Mouse (Mus musculus): ENCODE measurements at regions not wholly inside any gene's neighbourhood (a gene's known extent, or its start where the extent isn't known, plus 50 kb on each side); places are given as distances from the start of the nearest gene placed in this dataset.

DNA sequence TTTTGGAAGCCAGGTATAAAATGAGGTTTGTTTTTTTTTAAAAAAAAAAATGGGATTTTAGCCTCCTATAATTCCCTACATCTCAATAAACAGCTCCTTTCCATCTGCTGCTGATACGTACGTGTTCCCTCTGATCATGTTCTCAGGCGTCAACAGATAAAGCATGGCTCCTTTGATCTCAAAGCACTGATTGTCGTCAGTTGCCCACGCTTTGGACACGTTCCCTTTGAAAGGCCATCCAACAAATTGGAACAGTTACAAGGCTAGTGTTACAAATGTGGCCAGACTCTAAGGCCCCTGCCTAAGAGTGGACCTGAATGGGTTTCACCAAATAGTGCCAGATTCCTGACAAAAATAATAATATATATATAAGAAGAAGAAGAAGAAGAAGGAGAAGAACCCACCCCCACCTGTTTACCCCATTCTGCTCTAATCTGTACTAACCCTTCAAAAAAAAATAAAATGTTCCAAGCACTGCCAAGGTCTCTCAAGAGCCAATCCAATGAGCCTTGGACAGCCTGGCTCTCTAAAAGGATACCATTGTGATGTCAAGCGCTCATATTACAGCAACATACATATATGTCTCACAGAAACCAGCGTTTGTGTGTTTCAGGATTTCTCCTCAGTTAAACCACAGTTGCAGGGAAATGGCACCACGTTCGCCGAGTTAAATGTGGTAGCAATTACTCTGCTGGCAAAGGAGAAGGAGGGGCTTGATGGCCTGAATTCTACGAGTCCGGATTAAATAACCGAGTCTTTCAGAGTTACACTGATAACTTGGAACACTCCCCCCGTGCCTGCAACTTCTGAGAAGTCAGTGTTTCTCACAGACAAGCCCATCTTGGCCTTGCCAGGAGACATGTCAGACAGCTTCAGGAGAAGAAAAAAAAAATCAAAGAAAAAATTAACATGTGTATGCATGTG, 460.2 kb downstream of the Ate1 start:
- Histone ChIP-seq H3K4me3 (ENCODE audit: insufficient read depth, low read length) (no peak overlapping the region), H3K27ac (ENCODE audit: insufficient read depth, low read length) (no peak overlapping the region), H3K4me1 (ENCODE audit: control insufficient read depth, insufficient read depth, low read length) (no peaks in the 10 kb centered on the region)
- TF ChIP-seq POLR2A (IDR thresholded peaks at IDR 0.05; ENCODE audit: extremely low read depth, insufficient read depth, low read length): no peak
- no peak for TF ChIP-seq CTCF (IDR thresholded peaks at IDR 0.05; ENCODE audit: extremely low read depth, insufficient read depth, low read length)

DNA sequence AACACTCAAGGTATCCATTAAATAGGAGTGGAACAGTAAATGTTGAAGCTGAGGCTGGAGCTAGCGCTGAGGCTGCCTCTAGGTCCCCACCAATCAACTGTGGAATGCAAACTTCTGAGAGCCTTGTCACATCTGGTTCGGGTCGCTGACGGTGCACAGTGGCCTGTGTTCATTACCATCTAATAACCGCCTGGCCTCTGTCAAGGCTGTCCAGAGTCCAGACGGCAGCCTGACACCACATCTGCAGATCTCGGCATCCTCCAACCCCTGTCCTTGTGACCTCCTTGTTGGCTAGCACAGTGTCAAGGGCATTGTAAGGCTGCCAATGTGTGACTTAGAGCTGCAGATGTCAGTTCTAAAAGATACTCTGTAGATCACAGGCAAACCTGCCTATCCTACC, 455.7 kb downstream of the Ate1 start:
- no peak for TF ChIP-seq POLR2A (IDR thresholded peaks at IDR 0.05; ENCODE audit: extremely low read depth, insufficient read depth, low read length)
- no peak for TF ChIP-seq CTCF (IDR thresholded peaks at IDR 0.05; ENCODE audit: extremely low read depth, insufficient read depth, low read length)
- no peak overlapping the region for H3K27ac ChIP-seq (ENCODE audit: insufficient read depth, low read length)
- no peak overlapping the region for H3K4me3 ChIP-seq (ENCODE audit: insufficient read depth, low read length)
- no peaks in the 10 kb centered on the region for H3K4me1 ChIP-seq (ENCODE audit: control insufficient read depth, insufficient read depth, low read length)

DNA sequence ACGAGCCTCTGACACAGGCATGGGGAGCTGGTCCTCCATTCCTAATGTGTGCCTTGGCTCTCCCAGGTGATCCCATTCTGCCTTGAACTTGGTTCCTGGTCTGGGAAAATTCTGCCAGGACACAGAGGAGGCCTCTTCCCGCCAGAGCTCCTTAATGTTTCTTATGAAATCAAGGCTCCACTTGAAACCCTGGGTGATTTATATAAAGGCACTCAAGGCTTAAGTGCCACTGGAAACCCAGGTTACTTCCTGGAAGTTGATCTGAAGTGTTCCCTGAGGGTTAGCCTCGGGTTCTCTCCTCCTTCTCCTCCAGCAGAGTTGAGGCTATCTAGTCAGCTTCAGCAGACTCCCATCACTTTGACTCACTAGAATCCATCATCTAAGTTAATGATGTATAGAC, 451.9 kb downstream of the Ate1 start:
- H3K4me3 ChIP-seq (ENCODE audit: insufficient read depth, low read length): no peak overlapping the region
- no peaks in the 10 kb centered on the region for H3K4me1 ChIP-seq (ENCODE audit: control insufficient read depth, insufficient read depth, low read length)
- TF ChIP-seq POLR2A (IDR thresholded peaks at IDR 0.05; ENCODE audit: extremely low read depth, insufficient read depth, low read length) (no peak), CTCF (IDR thresholded peaks at IDR 0.05; ENCODE audit: extremely low read depth, insufficient read depth, low read length) (no peak)
- no peak overlapping the region for H3K27ac ChIP-seq (ENCODE audit: insufficient read depth, low read length)

DNA sequence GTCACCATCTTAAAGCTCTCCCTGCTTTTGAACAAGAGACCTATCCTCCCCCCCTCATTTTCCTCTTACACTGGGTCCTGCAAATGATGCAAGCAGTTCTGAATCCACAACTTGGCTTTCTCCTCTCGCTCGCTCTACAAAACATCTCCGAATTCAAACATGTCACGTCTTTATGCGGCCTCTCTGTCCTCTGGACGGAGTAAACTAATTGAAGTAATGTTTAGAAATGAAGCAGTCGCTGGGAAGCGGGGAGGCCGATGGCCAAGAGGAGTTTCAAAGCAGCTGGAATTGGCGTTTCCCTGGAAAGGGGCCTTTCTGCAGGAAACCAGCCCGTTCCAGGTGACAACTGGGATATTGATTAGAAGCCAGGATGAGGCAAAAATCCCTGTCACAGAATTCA, 446.8 kb downstream of the Ate1 start:
- no peak overlapping the region; the same call in 1 of the 2 replicates for H3K4me3 ChIP-seq (ENCODE audit: insufficient read depth, low read length)
- no peak overlapping the region for H3K27ac ChIP-seq (ENCODE audit: insufficient read depth, low read length)
- TF ChIP-seq POLR2A (IDR thresholded peaks at IDR 0.05; ENCODE audit: extremely low read depth, insufficient read depth, low read length) (no peak), CTCF (IDR thresholded peaks at IDR 0.05; ENCODE audit: extremely low read depth, insufficient read depth, low read length) (no peak)
- H3K4me1 ChIP-seq (ENCODE audit: control insufficient read depth, insufficient read depth, low read length): no peaks in the 10 kb centered on the region

DNA sequence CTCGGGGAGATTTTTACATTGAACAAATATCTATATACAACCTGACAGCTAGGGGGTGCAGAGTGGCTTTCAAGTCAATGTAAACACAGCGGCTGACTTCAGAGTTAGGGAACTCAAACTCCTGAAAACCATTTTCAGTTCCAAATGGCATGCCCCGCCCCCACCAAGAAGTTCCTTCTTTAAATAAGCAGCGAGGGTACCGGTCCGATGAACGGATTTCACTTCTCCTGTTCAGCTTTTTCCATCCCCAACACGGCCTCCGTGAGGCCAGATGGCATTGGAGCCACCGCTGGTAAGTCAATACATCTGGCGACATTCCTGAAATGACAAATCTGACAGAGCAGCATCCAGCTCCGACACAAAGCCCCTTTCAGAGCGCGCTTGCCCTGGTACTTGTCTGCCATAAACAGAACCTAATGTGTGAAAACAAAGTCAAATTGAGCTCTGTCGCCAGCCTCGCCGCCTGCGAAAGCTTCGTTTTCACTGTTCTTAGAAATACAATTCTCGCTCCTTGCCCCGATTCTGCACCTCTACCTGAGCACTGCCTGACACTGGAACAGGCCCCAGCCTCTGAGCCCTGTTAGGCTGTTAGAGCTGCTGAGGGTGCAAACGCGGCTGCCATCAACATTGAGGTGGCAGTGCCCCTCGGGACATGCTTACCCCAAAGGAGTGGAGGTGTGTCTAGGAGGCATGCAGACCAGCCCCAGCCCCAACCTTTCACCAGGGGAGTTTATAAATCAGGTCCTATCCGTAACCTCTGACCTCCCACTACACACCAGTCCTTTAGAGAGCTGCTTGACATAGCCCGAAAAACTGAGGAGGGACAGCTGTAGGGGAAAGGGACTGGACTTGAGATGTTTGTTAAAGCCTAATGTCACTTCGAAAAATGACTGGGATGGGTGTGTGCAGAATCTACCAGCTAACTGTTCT, 446.0 kb downstream of the Ate1 start:
- Histone ChIP-seq H3K27ac (ENCODE audit: insufficient read depth, low read length) (peak overlapping the region; percentile 37; the same call in 1 of the 2 replicates), H3K4me1 (ENCODE audit: control insufficient read depth, insufficient read depth, low read length) (no peaks in the 10 kb centered on the region), H3K4me3 (ENCODE audit: insufficient read depth, low read length) (peak overlapping the region; percentile 12; the same call in 1 of the 2 replicates)
- TF ChIP-seq CTCF (IDR thresholded peaks at IDR 0.05; ENCODE audit: extremely low read depth, insufficient read depth, low read length) (no peak), POLR2A (IDR thresholded peaks at IDR 0.05; ENCODE audit: extremely low read depth, insufficient read depth, low read length) (no peak)

DNA sequence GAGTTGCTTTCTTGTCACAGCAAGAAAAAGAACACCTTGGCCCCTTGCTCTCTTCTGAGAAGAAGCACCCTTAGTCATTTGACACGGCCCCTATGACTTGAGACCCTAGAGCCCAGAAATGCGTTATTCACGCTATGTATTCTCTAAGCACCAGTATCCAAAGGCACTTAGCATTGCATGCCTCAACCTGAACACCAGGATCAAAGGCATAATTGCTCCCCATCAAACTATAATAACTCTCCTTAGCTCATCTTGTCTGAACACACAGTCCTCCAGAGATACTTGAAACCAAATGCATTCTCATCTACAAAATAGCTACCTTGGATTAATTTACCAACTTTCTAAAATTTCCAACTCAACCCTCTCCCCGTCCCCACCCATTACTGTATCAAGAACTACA, 437.5 kb downstream of the Ate1 start:
- Histone ChIP-seq H3K27ac (ENCODE audit: insufficient read depth, low read length) (no peak overlapping the region), H3K4me1 (ENCODE audit: control insufficient read depth, insufficient read depth, low read length) (no peaks in the 10 kb centered on the region), H3K4me3 (ENCODE audit: insufficient read depth, low read length) (no peak overlapping the region)
- TF ChIP-seq CTCF (IDR thresholded peaks at IDR 0.05; ENCODE audit: extremely low read depth, insufficient read depth, low read length): no peak
- no peak for TF ChIP-seq POLR2A (IDR thresholded peaks at IDR 0.05; ENCODE audit: extremely low read depth, insufficient read depth, low read length)

DNA sequence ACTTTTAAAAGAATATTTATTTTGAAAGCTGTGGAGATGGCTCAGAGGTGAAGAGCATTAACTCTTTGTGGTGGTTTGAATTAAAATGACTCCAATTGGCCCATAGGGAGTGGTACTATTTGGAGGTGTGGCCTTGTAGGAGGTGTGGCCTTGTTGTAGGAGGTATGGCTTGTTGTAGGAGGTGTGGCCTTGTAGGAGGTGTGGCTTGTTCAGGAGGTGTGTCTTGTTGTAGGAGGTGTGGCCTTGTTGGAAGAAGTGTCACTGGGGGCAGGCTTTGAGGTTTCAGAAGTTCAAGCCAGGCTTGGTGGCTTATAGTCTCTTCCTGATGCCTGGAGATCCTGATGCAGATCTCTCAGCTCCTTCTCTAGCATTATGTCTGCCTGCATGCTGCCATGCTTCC, 434.5 kb downstream of the Ate1 start:
- Histone ChIP-seq H3K27ac (ENCODE audit: insufficient read depth, low read length) (no peak overlapping the region), H3K4me3 (ENCODE audit: insufficient read depth, low read length) (no peak overlapping the region), H3K4me1 (ENCODE audit: control insufficient read depth, insufficient read depth, low read length) (no peaks in the 10 kb centered on the region)
- TF ChIP-seq POLR2A (IDR thresholded peaks at IDR 0.05; ENCODE audit: extremely low read depth, insufficient read depth, low read length) (no peak), CTCF (IDR thresholded peaks at IDR 0.05; ENCODE audit: extremely low read depth, insufficient read depth, low read length) (no peak)

DNA sequence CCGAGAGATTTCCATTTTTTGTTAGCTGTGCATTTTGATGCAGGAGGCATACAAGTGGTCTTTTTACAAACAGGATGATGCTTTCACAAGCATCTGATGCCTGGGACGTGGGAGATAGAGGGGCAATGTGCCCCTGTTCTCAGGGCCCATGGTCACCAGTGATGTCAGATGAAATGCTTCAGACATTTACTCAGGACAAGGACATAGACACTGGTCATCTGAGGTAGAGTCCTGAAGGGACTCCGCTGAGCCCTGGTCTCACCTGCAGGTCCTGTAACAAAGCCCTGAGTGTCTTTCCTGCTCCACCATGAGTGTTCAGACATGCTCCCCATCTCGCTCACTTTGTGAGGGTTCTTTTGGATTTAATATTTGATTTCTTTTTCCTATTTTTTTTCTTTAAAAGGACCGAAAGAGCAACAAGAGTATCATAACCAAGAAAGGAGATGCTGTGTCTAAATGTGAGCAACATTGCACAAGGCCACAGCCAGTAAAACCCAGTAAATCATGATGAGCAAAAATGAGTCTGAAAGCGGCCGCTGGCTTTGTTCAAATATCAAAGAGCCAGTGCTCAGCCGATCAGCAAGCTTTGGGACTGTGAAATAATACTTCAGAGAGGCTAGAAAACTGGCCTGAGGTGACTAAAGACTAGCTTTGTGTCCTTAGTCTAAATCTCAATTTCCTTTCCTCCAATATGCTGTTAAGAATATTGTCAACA, 430.1 kb downstream of the Ate1 start:
- no peak for TF ChIP-seq CTCF (IDR thresholded peaks at IDR 0.05; ENCODE audit: extremely low read depth, insufficient read depth, low read length)
- TF ChIP-seq POLR2A (IDR thresholded peaks at IDR 0.05; ENCODE audit: extremely low read depth, insufficient read depth, low read length): no peak
- Histone ChIP-seq H3K4me1 (ENCODE audit: control insufficient read depth, insufficient read depth, low read length) (no peaks in the 10 kb centered on the region), H3K4me3 (ENCODE audit: insufficient read depth, low read length) (no peak overlapping the region), H3K27ac (ENCODE audit: insufficient read depth, low read length) (no peak overlapping the region)

DNA sequence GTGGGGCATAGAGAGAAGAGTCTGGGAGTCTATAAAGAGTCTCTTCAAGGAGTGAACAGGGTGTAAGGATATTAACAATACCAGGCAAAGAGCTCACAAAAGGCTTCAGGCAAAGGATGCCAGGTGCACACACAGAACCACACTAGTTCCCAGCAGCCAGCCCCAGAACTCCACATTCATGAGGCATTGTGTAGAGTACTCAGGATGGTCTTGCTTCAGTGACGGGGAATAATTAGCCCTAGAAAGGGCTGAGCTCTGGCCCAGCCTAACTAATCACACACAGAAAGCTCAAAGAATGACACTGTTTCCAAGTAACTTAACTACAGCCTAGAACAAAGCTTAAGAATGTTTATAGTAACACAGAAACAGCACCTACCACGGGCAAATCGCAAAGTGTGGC, 428.2 kb downstream of the Ate1 start:
- TF ChIP-seq POLR2A (IDR thresholded peaks at IDR 0.05; ENCODE audit: extremely low read depth, insufficient read depth, low read length): no peak
- no peak for TF ChIP-seq CTCF (IDR thresholded peaks at IDR 0.05; ENCODE audit: extremely low read depth, insufficient read depth, low read length)
- H3K27ac ChIP-seq (ENCODE audit: insufficient read depth, low read length): no peak overlapping the region
- H3K4me3 ChIP-seq (ENCODE audit: insufficient read depth, low read length): no peak overlapping the region
- H3K4me1 ChIP-seq (ENCODE audit: control insufficient read depth, insufficient read depth, low read length): no peaks in the 10 kb centered on the region

Data from cortical plate, adult 2 months (tissue).